Mouse (Mus musculus) heart, adult 2 months (tissue): ENCODE results near the gene Unc80. TPM values are rescaled to one million over a fixed set of nuclear protein-coding genes. Genes with fewer than 3 reads are reported as not detected.
"Not testable (repeated sequence)": the region's sequence is repeated elsewhere in the genome, so short reads cannot be mapped to it uniquely, and the experiment has no call there.

Experiments used
- DNase-seq, 2 experiments: peaks; one replicate each; pipeline ENCODE4 v3.0.0; 2021
- H3K27ac ChIP-seq: fragments of 200-600 bp; 2 replicates; pipeline ENCODE4 v1.8.1; 2022
- H3K27me3 ChIP-seq: fragments of 200-500 bp; 2 replicates; pipeline ENCODE4 v1.6.1; 2012; ENCODE audit warnings: mild to moderate bottlenecking, low read length, inconsistent platforms, mixed read lengths; ENCODE audit not compliant: control insufficient read depth, insufficient read depth
- H3K36me3 ChIP-seq: fragments of 200-500 bp; 2 replicates; pipeline ENCODE4 v1.6.1; 2012; ENCODE audit warnings: low read length, inconsistent platforms; ENCODE audit not compliant: control insufficient read depth, insufficient read depth
- H3K4me1 ChIP-seq: fragments of 200-500 bp; 2 replicates; pipeline ENCODE4 v1.6.1; 2011; ENCODE audit warnings: low read length; ENCODE audit not compliant: control insufficient read depth, insufficient read depth
- H3K4me3 ChIP-seq: fragments of 200-600 bp; 2 replicates; pipeline ENCODE4 v1.8.1; 2022
- H3K79me2 ChIP-seq: fragments of 200-500 bp; replicated peaks from 2 replicates; pipeline ENCODE4 v1.6.1; 2012; ENCODE audit warnings: mild to moderate bottlenecking, inconsistent platforms, low read length, moderate library complexity, mixed read lengths; ENCODE audit not compliant: control insufficient read depth, insufficient read depth
- H3K9ac ChIP-seq: fragments of 200-500 bp; 2 replicates; pipeline ENCODE4 v1.6.1; 2012; ENCODE audit warnings: low read depth, mild to moderate bottlenecking, control low read depth, inconsistent platforms, low read length, mixed read lengths
- CTCF ChIP-seq: fragments of 200-600 bp; IDR thresholded peaks from 2 replicates; pipeline ENCODE4 v1.8.1; 2022; ENCODE audit warnings: antibody characterized with exemption, mild to moderate bottlenecking, moderate library complexity
- EP300 ChIP-seq: fragments of 200-500 bp; IDR thresholded peaks from 2 replicates; pipeline ENCODE4 v1.6.1; 2011; ENCODE audit warnings: low read depth, low read length, control low read depth; ENCODE audit not compliant: insufficient read depth
- POLR2A ChIP-seq: fragments of 200-500 bp; IDR thresholded peaks from 2 replicates; pipeline ENCODE4 v1.6.1; 2011; ENCODE audit warnings: mild to moderate bottlenecking, low read depth, low read length, control low read depth; ENCODE audit not compliant: insufficient read depth
- WGBS: fragments of 180-500 bp; shearing (Covaris S2); methylation state at CpG from one replicate; pipeline ENCODE4 v1.1.7; 2018; 5-methylcytosine and 5-hydroxymethylcytosine counted together
- intact Hi-C: fragments of 180-260 bp; cut with DNase I; formaldehyde crosslinking; loops from one replicate; pipeline ENCODE4 v1.15.1; 2025
- polyA plus RNA-seq: library from polyadenylated mRNA; depleted of rRNA; stranded (reverse); fragments of >200 nt; gene quantifications from 2 replicates; pipeline ENCODE4 v1.2.3, GENCODE M21; 2012
- total RNA-seq, 2 experiments: library from RNA; stranded (reverse); gene quantifications; 2 replicates each; pipeline ENCODE4 v1.2.3; 2021

The Unc80 gene
- total and polyA plus RNA-seq, 3 experiments = 0.03 to 0.11 (median 0.06) TPM

DNA sequence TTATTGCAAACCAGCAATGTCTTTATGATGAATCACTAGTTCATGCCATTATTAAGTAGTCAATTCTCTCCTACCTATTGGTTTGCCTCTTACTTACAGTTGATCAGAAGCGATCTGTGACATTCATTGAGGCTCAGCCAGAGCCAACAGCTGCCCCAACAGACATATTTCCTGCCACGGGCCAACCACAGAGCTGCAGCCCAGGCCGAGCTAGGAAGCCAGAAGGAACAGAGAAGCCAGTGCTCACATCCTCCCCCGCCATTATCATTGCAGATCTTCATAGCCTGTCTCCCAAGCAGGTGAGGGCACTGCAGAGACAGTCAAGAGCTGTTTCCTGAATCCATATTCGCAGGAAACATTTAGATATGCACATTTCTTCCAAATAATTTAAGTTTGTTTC lies 226.1 kb downstream of the Unc80 start:
- Histone ChIP-seq H3K4me1 (no peaks in the 10 kb centered on the region), H3K4me3 (no peak overlapping the region), H3K27ac (no peak overlapping the region), H3K9ac (no peak overlapping the region), H3K27me3 (no peaks in the 10 kb centered on the region), H3K36me3 (no peaks in the 10 kb centered on the region), H3K79me2 (no peaks in the 10 kb centered on the region)
- intact Hi-C loops = no loop called here
- WGBS = 61% methylated on average over 5 of the region's 5 CpGs
- TF ChIP-seq EP300 = no peak
- no peak for TF ChIP-seq CTCF
- no peak for TF ChIP-seq POLR2A
- no peak for DNase-seq

DNA sequence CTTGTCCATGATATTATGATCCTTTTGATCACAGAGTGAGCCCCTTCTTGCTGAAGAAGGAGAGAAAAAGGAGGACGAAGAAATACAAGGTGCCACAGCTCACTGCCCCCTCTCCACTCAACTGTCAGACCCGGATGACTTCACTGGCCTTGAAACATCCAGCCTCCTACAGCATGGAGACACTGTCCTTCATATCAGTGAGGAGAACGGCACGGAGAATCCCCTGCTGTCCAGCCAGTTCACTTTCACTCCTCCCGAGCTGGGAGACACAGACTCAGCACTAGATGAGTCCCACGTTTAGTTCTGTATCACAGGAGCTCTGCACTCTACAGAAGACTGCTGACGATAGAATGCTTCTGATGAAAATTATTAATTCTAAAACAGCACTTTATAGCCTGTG lies 227.1 kb downstream of the Unc80 start:
- Histone ChIP-seq H3K27me3 (no peaks in the 10 kb centered on the region), H3K4me3 (no peak overlapping the region), H3K79me2 (no peaks in the 10 kb centered on the region), H3K27ac (no peak overlapping the region), H3K9ac (no peak overlapping the region), H3K36me3 (no peaks in the 10 kb centered on the region), H3K4me1 (no peaks in the 10 kb centered on the region)
- intact Hi-C loops = no loop called here
- WGBS = 50% methylated on average over 7 of the region's 7 CpGs
- no peak for DNase-seq
- TF ChIP-seq CTCF (no peak), EP300 (no peak), POLR2A (no peak)

GRCm38 (mm10) chr1:66699630-66700029 lies 231.5 kb downstream of the Unc80 start:
- not testable (repeated sequence) for H3K27ac ChIP-seq, H3K36me3 ChIP-seq, DNase-seq, H3K4me1 ChIP-seq, H3K4me3 ChIP-seq, H3K9ac ChIP-seq, H3K27me3 ChIP-seq, H3K79me2 ChIP-seq
- 90% methylated on average over 10 of the region's 10 CpGs for WGBS
- intact Hi-C loops = loop anchor here (2.0 to 10.0 kb wide), 2 partner anchors 117 to 335 kb away; partner anchors contain the start of genes Kansl1l and Lancl1

DNA sequence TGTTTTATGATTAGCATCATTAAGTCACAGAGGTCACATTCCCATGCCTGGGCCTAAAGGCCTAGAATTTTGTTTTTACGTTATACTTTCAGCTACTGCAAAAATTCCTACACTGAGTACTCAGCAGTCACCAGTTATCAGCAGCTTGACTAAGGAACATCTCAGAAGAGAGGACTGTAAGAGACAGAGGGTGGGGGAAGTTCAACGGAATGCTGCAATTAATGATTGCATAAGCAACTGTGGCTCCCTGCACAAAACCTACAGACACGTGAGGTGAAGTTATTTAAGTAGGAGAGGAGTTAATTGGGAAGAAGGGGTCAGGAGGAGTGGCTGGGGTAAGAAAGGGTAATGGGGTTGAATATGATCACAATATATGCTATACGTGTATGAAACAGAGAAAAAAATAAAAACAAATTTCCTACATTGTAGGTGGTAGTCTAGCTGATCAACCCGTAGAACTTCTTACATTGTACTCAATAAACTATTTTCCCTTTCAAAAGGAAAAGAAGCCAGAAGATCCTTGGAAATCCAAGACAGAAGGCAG lies 232.1 kb downstream of the Unc80 start:
- no peak for DNase-seq
- H3K9ac ChIP-seq = no peak overlapping the region

DNA sequence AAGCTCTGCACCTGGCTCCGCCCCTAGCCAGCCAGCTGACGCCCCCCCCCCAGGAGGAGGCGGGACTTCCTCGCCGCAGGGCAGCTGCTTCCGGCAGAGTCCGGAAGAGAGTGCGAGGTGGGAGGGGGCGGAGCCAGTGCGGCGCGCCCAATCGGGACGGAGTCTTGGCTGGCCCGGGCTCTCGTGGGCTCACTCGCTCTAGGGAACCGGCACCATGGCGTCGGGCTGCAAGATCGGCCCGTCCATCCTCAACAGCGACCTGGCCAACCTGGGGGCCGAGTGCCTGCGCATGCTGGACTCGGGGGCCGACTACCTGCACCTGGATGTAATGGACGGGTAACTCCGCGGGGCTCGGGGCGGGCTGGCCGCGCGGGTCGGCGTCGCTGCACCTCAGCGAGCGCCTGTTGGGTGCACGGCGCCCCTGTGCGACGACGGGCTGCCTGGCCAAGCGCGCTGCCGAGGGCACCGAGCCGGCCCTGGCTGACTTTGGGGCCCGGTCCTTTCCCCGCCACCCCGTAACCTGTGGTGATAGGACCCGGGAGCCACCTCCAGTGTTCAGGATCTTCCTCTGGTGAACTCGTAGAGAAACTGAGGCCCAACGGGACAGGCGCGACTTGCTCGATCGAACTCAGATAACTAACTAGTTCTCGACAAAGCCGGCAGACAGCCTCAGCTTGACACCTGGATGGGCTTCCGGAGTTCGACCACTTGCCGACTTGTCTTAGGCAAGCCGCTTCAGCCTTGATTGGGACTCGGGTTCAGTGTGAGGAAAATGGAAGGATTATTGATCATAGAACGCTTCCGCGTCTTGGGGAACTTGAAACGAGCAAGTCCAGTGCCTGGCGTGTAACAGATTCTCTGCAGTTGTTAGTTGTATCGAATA lies 232.8 kb downstream of the Unc80 start, which contains the start of gene Rpe:
TSS of gene Rpe (plus strand) at position 139 of the 883 bp plus-strand sequence.
- no peak for TF ChIP-seq CTCF
- peak; percentile 83 for TF ChIP-seq POLR2A
- no peak for TF ChIP-seq EP300
- peak within 1 kb of the TSS; percentile 59 for H3K27ac ChIP-seq
- H3K4me3 ChIP-seq = peak within 1 kb of the TSS; percentile 92
- no peaks in the 10 kb centered on the region; the same call in 1 of the 2 replicates for H3K79me2 ChIP-seq
- DNase-seq = peak; percentile 92 to 95
- H3K9ac ChIP-seq = peak within 1 kb of the TSS; percentile 90
- no peaks in the 10 kb centered on the region for H3K27me3 ChIP-seq
- peaks cover 3% of the 10 kb centered on the region for H3K36me3 ChIP-seq
- H3K4me1 ChIP-seq = peaks cover 2% of the 10 kb centered on the region; the same call in 1 of the 2 replicates
- intact Hi-C loops = loop anchor here (2.0 to 10.0 kb wide), 2 partner anchors 116 to 334 kb away; partner anchors contain the start of genes Kansl1l and Lancl1
- WGBS = under 1% methylated on average over 73 of the region's 73 CpGs

More for the DNA sequence above, 232.1 kb downstream of the Unc80 start:
- Histone ChIP-seq H3K4me1 (peaks cover 2% of the 10 kb centered on the region; the same call in 1 of the 2 replicates), H3K79me2 (no peaks in the 10 kb centered on the region; the same call in 1 of the 2 replicates), H3K27ac (peak overlapping the region; percentile 47; the same call in 1 of the 2 replicates), H3K36me3 (peaks cover 3% of the 10 kb centered on the region), H3K27me3 (no peaks in the 10 kb centered on the region), H3K4me3 (peak overlapping the region; percentile 92)
- WGBS = 51% methylated on average over 5 of the region's 5 CpGs
- no peak for TF ChIP-seq EP300
- TF ChIP-seq POLR2A = no peak
- TF ChIP-seq CTCF = no peak
- intact Hi-C loops = loop anchor here (2.0 to 10.0 kb wide), 2 partner anchors 117 to 335 kb away; partner anchors contain the start of genes Kansl1l and Lancl1

DNA sequence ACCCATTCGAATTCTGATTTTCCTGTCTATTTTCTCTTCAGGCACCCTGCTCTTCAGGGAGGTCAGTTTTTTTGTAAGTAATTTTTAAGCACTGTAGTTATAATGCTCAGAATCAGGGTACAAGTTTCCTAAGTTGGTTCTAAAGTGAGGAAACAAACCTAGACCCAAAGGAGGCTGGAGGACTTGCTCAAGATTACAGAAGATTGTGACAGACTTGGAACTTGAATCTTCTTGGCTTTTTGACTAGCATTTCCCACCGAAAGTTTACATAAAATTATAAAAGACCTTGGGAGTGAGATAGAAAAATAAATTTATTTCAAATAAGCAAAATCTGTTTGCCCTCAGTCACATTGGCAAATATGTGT lies 233.4 kb downstream of the Unc80 start:
- peak overlapping the region; percentile 59 for H3K27ac ChIP-seq

More for the DNA sequence above, 233.4 kb downstream of the Unc80 start:
- DNase-seq = no peak
- no peak for TF ChIP-seq POLR2A
- TF ChIP-seq CTCF = no peak
- no peak for TF ChIP-seq EP300
- intact Hi-C loops = loop anchor here (2.0 to 10.0 kb wide), 2 partner anchors 115 to 333 kb away; partner anchors contain the start of genes Kansl1l and Lancl1
- H3K9ac ChIP-seq = peak overlapping the region; percentile 90
- peak overlapping the region; percentile 92 for H3K4me3 ChIP-seq
- peaks cover 2% of the 10 kb centered on the region; the same call in 1 of the 2 replicates for H3K4me1 ChIP-seq
- H3K79me2 ChIP-seq = no peaks in the 10 kb centered on the region; the same call in 1 of the 2 replicates
- H3K36me3 ChIP-seq = peaks cover 3% of the 10 kb centered on the region
- 29% methylated on average over 2 of the region's 2 CpGs for WGBS
- H3K27me3 ChIP-seq = no peaks in the 10 kb centered on the region
